Mouse (Mus musculus) gastrocnemius, adult 2 months (tissue): ENCODE data around the gene Zfp318. TPM values are rescaled to one million over a fixed set of nuclear protein-coding genes. Genes with fewer than 3 reads are reported as not detected.

Experiments
- DNase-seq: peaks from one replicate; pipeline ENCODE4 v3.0.0; 2022
- H3K27ac ChIP-seq: fragments of 200-600 bp; 2 replicates; pipeline ENCODE4 v1.8.1; 2022; ENCODE audit warnings: mild to moderate bottlenecking
- H3K4me3 ChIP-seq: fragments of 200-600 bp; 2 replicates; pipeline ENCODE4 v1.8.1; 2022; ENCODE audit warnings: mild to moderate bottlenecking, moderate library complexity
- CTCF ChIP-seq: fragments of 200-600 bp; IDR thresholded peaks from 2 replicates; pipeline ENCODE4 v1.8.1; 2022; ENCODE audit warnings: antibody characterized with exemption, mild to moderate bottlenecking, moderate library complexity
- intact Hi-C: fragments of 180-260 bp; cut with DNase I; formaldehyde crosslinking; loops from one replicate; pipeline ENCODE4 v1.15.1; 2025
- total RNA-seq, 2 experiments: library from RNA; stranded (reverse); gene quantifications; 2 replicates each; pipeline ENCODE4 v1.2.3; 2021

The Zfp318 gene
- total RNA-seq, 2 experiments from 2014 or later = 14.1 to 17.4 TPM

DNA sequence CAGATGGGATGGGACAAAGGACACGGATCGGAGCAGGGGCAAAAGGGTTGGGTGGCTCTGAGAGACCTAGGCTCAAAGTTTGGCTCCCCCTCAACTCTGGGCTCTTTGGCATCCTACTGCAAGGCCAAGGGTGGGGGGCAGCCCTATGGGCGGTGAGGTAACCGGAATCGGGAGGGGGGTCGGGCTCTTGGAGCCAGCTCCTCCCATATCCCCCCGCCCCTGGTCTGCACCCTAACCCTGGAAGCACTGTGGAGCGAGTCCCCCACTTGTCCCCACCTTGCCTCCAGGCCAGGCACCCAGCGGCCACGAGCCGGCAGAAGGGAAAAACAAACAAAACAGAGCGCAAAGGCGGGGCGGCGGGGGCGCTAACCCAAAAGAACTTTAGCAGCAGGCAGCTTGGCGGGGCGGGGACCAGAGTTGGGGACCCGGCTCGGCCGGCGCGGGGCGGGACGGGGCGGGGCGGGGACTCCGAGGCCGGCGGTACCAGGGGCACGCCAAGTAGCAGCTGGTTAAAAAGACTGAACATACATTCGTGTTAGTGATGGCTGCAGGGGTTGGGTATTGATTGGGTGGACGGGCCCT, 71.7 kb downstream of the Zfp318 start:
- Histone ChIP-seq H3K4me3 (peak overlapping the region; percentile 66), H3K27ac (no peak overlapping the region)
- no peak for TF ChIP-seq CTCF
- intact Hi-C loops = no loop called here
- peak; percentile 48 for DNase-seq

DNA sequence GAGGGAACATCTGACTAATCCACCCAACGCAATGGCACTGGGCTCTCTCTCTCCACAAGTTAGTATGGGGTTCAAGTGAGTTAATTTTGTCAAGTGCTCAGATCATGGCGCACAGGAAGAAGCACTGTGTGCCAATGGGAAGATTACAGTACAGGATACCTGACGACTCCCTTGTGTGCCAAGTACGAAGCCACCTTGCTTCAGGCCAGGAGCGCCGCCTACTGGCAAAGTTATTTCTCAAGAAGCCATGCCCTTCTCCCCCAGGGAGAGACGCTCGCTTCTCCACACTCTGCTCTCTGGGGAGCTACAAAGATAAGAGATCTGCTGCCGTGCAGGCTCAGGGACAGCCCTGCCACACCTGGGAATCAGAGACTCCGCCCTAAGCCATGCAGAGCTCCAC, 74.3 kb downstream of the Zfp318 start:
- no peak overlapping the region for H3K27ac ChIP-seq
- peak; percentile 77 for TF ChIP-seq CTCF
- peak; percentile 78 for DNase-seq
- H3K4me3 ChIP-seq = no peak overlapping the region
- intact Hi-C loops = loop anchor here (2.0 kb wide), 1 partner anchor 87 kb away; no protein-coding TSS in a partner anchor

DNA sequence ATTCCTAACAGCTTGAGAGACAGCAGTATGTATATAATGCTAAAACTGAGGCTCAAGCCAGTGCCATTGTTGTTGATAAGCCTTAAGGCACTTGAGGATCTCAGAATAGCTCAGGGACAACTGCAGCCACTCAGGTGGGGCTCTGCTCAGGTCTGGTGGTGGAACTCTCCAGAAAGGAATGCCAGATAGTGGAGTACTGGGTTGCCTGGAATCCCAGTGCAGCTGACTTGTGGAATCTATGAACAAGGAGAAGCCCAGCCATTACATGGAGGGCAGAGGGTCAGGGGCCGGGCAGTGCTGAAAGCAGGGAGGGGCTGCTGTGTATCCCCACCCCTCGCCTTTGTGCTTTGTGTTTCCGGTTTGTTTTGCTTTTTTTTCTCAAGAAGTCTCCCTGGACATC, 74.9 kb downstream of the Zfp318 start:
- intact Hi-C loops = no loop called here
- Histone ChIP-seq H3K4me3 (no peak overlapping the region), H3K27ac (no peak overlapping the region)
- no peak for TF ChIP-seq CTCF
- no peak for DNase-seq

DNA sequence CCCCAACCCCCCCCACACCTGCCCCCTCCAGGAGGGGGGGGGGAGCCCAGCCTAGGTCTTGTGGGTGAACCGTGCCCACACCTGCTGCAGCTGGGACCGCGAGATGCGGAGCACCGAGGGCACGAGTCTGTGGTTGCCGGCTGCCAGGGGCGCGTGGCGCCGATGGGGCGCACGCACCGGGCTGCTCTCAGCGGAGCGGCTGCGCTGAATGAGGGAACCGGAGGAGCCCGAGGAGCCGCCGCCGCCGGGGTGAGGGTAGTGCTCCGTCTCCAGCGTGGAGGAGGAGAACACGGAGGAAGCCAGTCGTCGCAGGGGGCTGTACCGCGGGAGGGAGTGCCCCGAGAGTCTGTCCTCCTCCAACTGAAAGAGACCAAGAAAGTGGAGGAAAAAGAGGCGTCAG, 77.1 kb downstream of the Zfp318 start:
- Histone ChIP-seq H3K4me3 (peak overlapping the region; percentile 48), H3K27ac (no peak overlapping the region)
- TF ChIP-seq CTCF = no peak
- intact Hi-C loops = no loop called here
- DNase-seq = no peak

DNA sequence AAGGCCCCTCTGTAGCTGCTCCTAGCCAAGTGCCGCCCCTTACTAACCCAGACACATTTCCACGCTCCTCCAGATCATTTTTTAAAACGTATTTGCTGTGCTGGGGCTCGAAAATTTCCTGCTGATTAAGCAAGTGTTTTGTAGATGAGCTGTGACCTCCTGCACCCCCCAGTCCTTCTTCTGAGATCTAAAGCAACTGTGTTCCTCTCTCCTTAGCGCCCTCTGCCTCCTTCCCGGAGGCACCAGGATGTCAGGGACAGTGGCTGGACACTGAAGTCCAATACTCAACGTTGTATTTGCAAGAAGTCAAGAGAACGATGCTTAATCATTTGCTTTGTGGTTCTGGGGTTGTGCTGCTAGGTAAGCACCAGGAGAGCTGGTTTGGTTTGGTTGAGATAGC, 77.8 kb downstream of the Zfp318 start:
- 0 out of 2 replicates have a peak overlapping the region, but pooled peaks have one; percentile 48 for H3K4me3 ChIP-seq
- intact Hi-C loops = no loop called here
- DNase-seq = no peak

DNA sequence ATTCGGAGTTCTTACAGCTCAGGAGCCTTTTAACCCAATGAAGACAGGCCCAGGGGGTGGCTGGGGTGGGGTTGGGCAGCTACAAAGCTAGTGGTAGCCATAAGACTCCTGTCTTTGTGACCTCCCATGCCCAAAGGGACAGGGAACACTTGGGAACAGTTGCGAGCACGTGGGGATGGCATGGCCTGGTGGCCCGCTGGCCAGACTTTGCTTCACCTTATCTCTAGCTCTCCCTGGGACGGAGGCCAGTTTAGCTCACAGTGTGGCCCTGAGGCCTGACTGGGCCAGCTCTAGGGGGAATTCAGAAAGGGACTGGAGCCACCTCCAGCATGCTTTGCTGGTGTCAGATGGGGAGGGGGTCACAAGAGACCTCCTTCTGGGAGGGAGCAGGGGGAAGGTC, 78.7 kb downstream of the Zfp318 start:
- DNase-seq = no peak

More for the DNA sequence above, 77.8 kb downstream of the Zfp318 start:
- peak; percentile 11; the same call in 1 of the 2 replicates for TF ChIP-seq CTCF
- no peak overlapping the region for H3K27ac ChIP-seq

DNA sequence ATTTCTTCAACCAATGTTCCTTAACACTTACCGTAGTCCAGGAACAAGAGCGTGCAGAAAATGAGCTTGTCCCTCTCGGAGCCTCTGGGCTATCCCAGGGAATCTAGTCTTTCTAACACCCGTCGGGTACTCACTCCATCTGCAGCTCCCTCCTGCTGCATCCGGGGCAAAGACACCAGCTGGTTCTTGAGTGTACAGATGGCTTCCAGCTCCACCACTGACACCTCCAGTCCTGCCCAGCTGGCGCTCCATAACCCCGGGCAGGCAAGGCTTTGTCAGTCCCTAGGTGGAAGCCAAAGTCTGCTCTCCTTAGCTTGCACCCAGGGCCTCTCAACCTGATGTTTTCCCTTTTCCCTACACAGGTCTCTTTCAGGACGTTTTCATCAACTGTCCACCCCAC, 84.3 kb downstream of the Zfp318 start:
- H3K4me3 ChIP-seq = no peak overlapping the region
- no peak overlapping the region for H3K27ac ChIP-seq
- no peak for TF ChIP-seq CTCF
- intact Hi-C loops = no loop called here
- no peak for DNase-seq

More for the DNA sequence above, 78.7 kb downstream of the Zfp318 start:
- Histone ChIP-seq H3K4me3 (no peak overlapping the region), H3K27ac (no peak overlapping the region)
- intact Hi-C loops = no loop called here
- no peak for TF ChIP-seq CTCF

Other genes with a start within 250 kb of the Zfp318 start
- under 1 TPM; 0.47 to 0.61 TPM for gene Rsph9, start 239.5 kb upstream of the Zfp318 start, total RNA-seq
- 10 to 100 TPM; 20.8 to 25.1 TPM for gene Mad2l1bp, start 230.2 kb upstream of the Zfp318 start, total RNA-seq
- gene Gtpbp2, start 222.7 kb upstream of the Zfp318 start, total RNA-seq = 10 to 100 TPM; 52.7 to 55.2 TPM
- gene Polh, start 181.1 kb upstream of the Zfp318 start, total RNA-seq = 10 to 100 TPM; 11.8 to 14.1 TPM
- 10 to 100 TPM; 10.8 to 12.2 TPM for gene Xpo5, start 180.9 kb upstream of the Zfp318 start, total RNA-seq
- gene Polr1c, start 135.7 kb upstream of the Zfp318 start, total RNA-seq = 10 to 100 TPM; 13.7 to 14.5 TPM
- 10 to 100 TPM; 55.8 to 59.5 TPM for gene Yipf3, start 135.7 kb upstream of the Zfp318 start, total RNA-seq
- gene Lrrc73, start 130.2 kb upstream of the Zfp318 start, total RNA-seq = under 1 TPM in 1 of 2 experiments, not detected in 1; 0.14 TPM
- 10 to 100 TPM; 37.2 to 43.8 TPM for gene Tjap1, start 100.7 kb upstream of the Zfp318 start, total RNA-seq
- gene Dlk2, start 86.3 kb upstream of the Zfp318 start, total RNA-seq = not detected
- gene Abcc10, start 55.4 kb upstream of the Zfp318 start, total RNA-seq = 1 to 10 TPM; 2.4 to 2.9 TPM
- under 1 TPM; 0.33 to 0.66 TPM for gene Crip3, start 45.2 kb downstream of the Zfp318 start, total RNA-seq
- gene Slc22a7, start 54.7 kb downstream of the Zfp318 start, total RNA-seq = not detected
- gene Ttbk1, start 103.9 kb downstream of the Zfp318 start, total RNA-seq = under 1 TPM; 0.08 to 0.22 TPM
- gene Dnph1, start 113.0 kb downstream of the Zfp318 start, total RNA-seq = 1 to 10 TPM; 5.2 to 5.7 TPM
- gene Cul9, start 162.7 kb downstream of the Zfp318 start, total RNA-seq = 10 to 100 TPM; 13.8 to 15.5 TPM
- 10 to 100 TPM; 82.4 to 89.3 TPM for gene Srf, start 172.4 kb downstream of the Zfp318 start, total RNA-seq
- under 1 TPM; 0.28 to 0.78 TPM for gene Ptk7, start 245.8 kb downstream of the Zfp318 start, total RNA-seq